Comparison of ENCODE assay signal across 12 mouse cellular contexts in genomic region chr1:172308409-172308808, GRCm38 (mm10). TPM values are rescaled to one million over a fixed set of nuclear protein-coding genes. Genes with fewer than 3 reads are reported as not detected.
DNase-seq lines count a peak whose midpoint lies in the region; ATAC-seq and TF ChIP-seq lines count a peak whose summit lies in the region.
"Had no signal": no experiment of that assay in that cellular context is flagged by ENCODE, and none has a peak within 500 bp of the region (broad histone marks: within the 10 kb centered on the region; RNA-seq: fewer than 3 reads in every experiment).

No protein-coding gene starts in this region.

- TF ChIP-seq CTCF in kidney, postnatal 0 days (IDR thresholded peaks at IDR 0.05; ENCODE audit: low read depth): no peak
- no peak for TF ChIP-seq CTCF in forebrain, postnatal 0 days (IDR thresholded peaks at IDR 0.05; ENCODE audit: low read depth)

- no peaks in the 10 kb centered on the region for H3K36me3 ChIP-seq in kidney, postnatal 0 days (ENCODE audit: insufficient read depth, low read length)
- H3K36me3 ChIP-seq in embryonic facial prominence, embryonic 13.5 days: no peaks in the 10 kb centered on the region
- H3K36me3 ChIP-seq in forebrain, postnatal 0 days (ENCODE audit: insufficient read depth): no peaks in the 10 kb centered on the region
- no peaks in the 10 kb centered on the region for H3K36me3 ChIP-seq in liver, embryonic 15.5 days (replicated peaks)

- 100% methylated on average over 1 of the region's 1 CpGs for whole genome bisulfite sequencing in kidney, postnatal 0 days
- WGBS in embryonic facial prominence, embryonic 13.5 days: 100% methylated on average over 1 of the region's 1 CpGs
- 77% methylated on average over 1 of the region's 1 CpGs for WGBS in forebrain, postnatal 0 days
- WGBS in liver, embryonic 15.5 days (ENCODE audit: insufficient replicate concordance): 75% methylated on average over 1 of the region's 1 CpGs

- DNase-seq in kidney, postnatal 0 days (ENCODE audit: low spot score): no peak
- DNase-seq in kidney, postnatal 14 days: no peak
- DNase-seq in forebrain, postnatal 0 days: no peak
- DNase-seq in heart, adult 8-10 months (ENCODE audit: low spot score): no peak
- no peak for DNase-seq in ovary, postnatal 10 days (ENCODE audit: low spot score)
- DNase-seq: thymus, postnatal 36 days had no signal

- no peak overlapping the region for H3K4me3 ChIP-seq in kidney, postnatal 0 days (replicated peaks; ENCODE audit: low read depth, low read length)
- H3K4me3 ChIP-seq in embryonic facial prominence, embryonic 13.5 days: no peak overlapping the region
- H3K4me3 ChIP-seq in forebrain, postnatal 0 days (ENCODE audit: low read depth, low read length): no peak overlapping the region
- H3K4me3 ChIP-seq in liver, embryonic 15.5 days (replicated peaks): no peak overlapping the region

- 0 out of 2 replicates have a peak, but pooled peaks cover 13% of the 10 kb centered on the region for H3K4me1 ChIP-seq in kidney, postnatal 0 days (replicated peaks; ENCODE audit: insufficient read depth, low read length)
- H3K4me1 ChIP-seq in embryonic facial prominence, embryonic 13.5 days: peaks cover 31% of the 10 kb centered on the region
- H3K4me1 ChIP-seq in forebrain, postnatal 0 days (ENCODE audit: insufficient read depth): peaks cover 11% of the 10 kb centered on the region; the same call in 1 of the 2 replicates
- peaks cover 65% of the 10 kb centered on the region for H3K4me1 ChIP-seq in liver, embryonic 15.5 days (replicated peaks)

- no peaks in the 10 kb centered on the region for H3K27me3 ChIP-seq in kidney, postnatal 0 days (ENCODE audit: insufficient read depth, low read length)
- no peaks in the 10 kb centered on the region for H3K27me3 ChIP-seq in embryonic facial prominence, embryonic 13.5 days
- H3K27me3 ChIP-seq in forebrain, postnatal 0 days (ENCODE audit: insufficient read depth, low read length): no peaks in the 10 kb centered on the region
- H3K27me3 ChIP-seq in liver, embryonic 15.5 days: peaks cover 14% of the 10 kb centered on the region; the same call in 1 of the 2 replicates

- no peak overlapping the region for H3K9ac ChIP-seq in kidney, postnatal 0 days (ENCODE audit: low read depth, low read length)
- no peak overlapping the region for H3K9ac ChIP-seq in embryonic facial prominence, embryonic 13.5 days
- H3K9ac ChIP-seq in forebrain, postnatal 0 days: no peak overlapping the region
- no peak overlapping the region for H3K9ac ChIP-seq in liver, embryonic 15.5 days

- peak overlapping the region; percentile 47; the same call in 1 of the 2 replicates for H3K27ac ChIP-seq in kidney, postnatal 0 days
- H3K27ac ChIP-seq in embryonic facial prominence, embryonic 13.5 days: 0 out of 2 replicates have a peak overlapping the region, but pooled peaks have one; percentile 33
- H3K27ac ChIP-seq in forebrain, postnatal 0 days (ENCODE audit: low read depth, low read length): peak overlapping the region; percentile 57; the same call in 1 of the 2 replicates
- peak overlapping the region; percentile 45; the same call in 1 of the 2 replicates for H3K27ac ChIP-seq in liver, embryonic 15.5 days (replicated peaks)

- no peak overlapping the region for H3K4me2 ChIP-seq in kidney, postnatal 0 days (ENCODE audit: low read length)
- no peak overlapping the region for H3K4me2 ChIP-seq in embryonic facial prominence, embryonic 13.5 days
- no peak overlapping the region for H3K4me2 ChIP-seq in forebrain, postnatal 0 days (ENCODE audit: low read depth)
- no peak overlapping the region for H3K4me2 ChIP-seq in liver, embryonic 15.5 days

- no peak for ATAC-seq in kidney, postnatal 0 days (replicated peaks; ENCODE audit: low FRiP score, low read depth)
- ATAC-seq in embryonic facial prominence, embryonic 13.5 days (ENCODE audit: insufficient number of reproducible peaks, insufficient read depth, low FRiP score, low TSS enrichment, low read depth): no peak
- peak; percentile 1; the same call in 1 of the 2 replicates for ATAC-seq in forebrain, postnatal 0 days
- ATAC-seq in liver, embryonic 15.5 days (ENCODE audit: insufficient read depth): no peak
- ATAC-seq: activated CD4-positive, CD25-positive, alpha-beta regulatory T cell, adult 4 months had no signal

- no peaks in the 10 kb centered on the region for H3K9me3 ChIP-seq in kidney, postnatal 0 days (replicated peaks; ENCODE audit: low read length)
- no peaks in the 10 kb centered on the region for H3K9me3 ChIP-seq in embryonic facial prominence, embryonic 13.5 days
- H3K9me3 ChIP-seq in forebrain, postnatal 0 days (ENCODE audit: low read length): no peaks in the 10 kb centered on the region
- no peaks in the 10 kb centered on the region for H3K9me3 ChIP-seq in liver, embryonic 15.5 days (replicated peaks)

RNA-seq across cellular contexts. Expression of gene Atp1a2, which starts 10.5 kb away (rescaled TPM):
- 1.6 and 2.0 TPM in 2 replicates for polyA plus RNA-seq in kidney, postnatal 0 days (2015; fragmentation: Nextera tagmentation; extraction: Ambion mirVana)
- polyA plus RNA-seq in embryonic facial prominence, embryonic 13.5 days (2015; fragmentation: Nextera tagmentation; extraction: Ambion mirVana): 1.9 and 2.5 TPM in 2 replicates
- total RNA-seq in forebrain, postnatal 0 days (2014; rRNA removed): 213 and 294 TPM in 2 replicates
- polyA plus RNA-seq in forebrain, postnatal 0 days (2015; fragmentation: Nextera tagmentation; extraction: Ambion mirVana): 54.4 and 75.2 TPM in 2 replicates
- 0.39 and 0.40 TPM in 2 replicates for polyA plus RNA-seq in liver, embryonic 15.5 days (2015; fragmentation: Nextera tagmentation; extraction: Ambion mirVana)
- total RNA-seq in heart, adult 8-10 months (2022): 100 to 1,000 TPM; 457 to 541 (median 497) TPM
- total RNA-seq: megakaryocyte, adult 5-6 weeks had no signal

RNA-seq across cellular contexts. Expression of gene Kcnj9, which starts 20.7 kb away (rescaled TPM):
- 0.03 and 0.06 TPM in 2 replicates for polyA plus RNA-seq in kidney, postnatal 0 days (2015; fragmentation: Nextera tagmentation; extraction: Ambion mirVana)
- 0.07 TPM in 1 of 2 replicates, not detected in the other for polyA plus RNA-seq in embryonic facial prominence, embryonic 13.5 days (2015; fragmentation: Nextera tagmentation; extraction: Ambion mirVana)
- total RNA-seq in forebrain, postnatal 0 days (2014; rRNA removed): 7.5 and 8.6 TPM in 2 replicates
- 2.9 and 4.8 TPM in 2 replicates for polyA plus RNA-seq in forebrain, postnatal 0 days (2015; fragmentation: Nextera tagmentation; extraction: Ambion mirVana)
- polyA plus RNA-seq in liver, embryonic 15.5 days (2015; fragmentation: Nextera tagmentation; extraction: Ambion mirVana): 0.03 TPM in 1 of 2 replicates, not detected in the other
- total RNA-seq in heart, adult 8-10 months (2022): not detected
- total RNA-seq: megakaryocyte, adult 5-6 weeks had no signal
- polyA plus RNA-seq: heart, embryonic 16.5 days had no signal

RNA-seq across cellular contexts. Expression of gene Kcnj10, which starts 32.6 kb away (rescaled TPM):
- polyA plus RNA-seq in kidney, postnatal 0 days (2015; fragmentation: Nextera tagmentation; extraction: Ambion mirVana): 3.3 and 4.2 TPM in 2 replicates
- polyA plus RNA-seq in embryonic facial prominence, embryonic 13.5 days (2015; fragmentation: Nextera tagmentation; extraction: Ambion mirVana): 0.06 TPM in 2 replicates
- 3.2 and 4.1 TPM in 2 replicates for total RNA-seq in forebrain, postnatal 0 days (2014; rRNA removed)
- polyA plus RNA-seq in forebrain, postnatal 0 days (2015; fragmentation: Nextera tagmentation; extraction: Ambion mirVana): 1.4 and 2.9 TPM in 2 replicates
- 0.09 and 0.12 TPM in 2 replicates for polyA plus RNA-seq in liver, embryonic 15.5 days (2015; fragmentation: Nextera tagmentation; extraction: Ambion mirVana)
- under 1 TPM; 0.11 to 0.23 (median 0.16) TPM for total RNA-seq in heart, adult 8-10 months (2022)

RNA-seq across cellular contexts. Expression of gene Igsf8, which starts 47.0 kb away (rescaled TPM):
- 39.0 and 43.0 TPM in 2 replicates for polyA plus RNA-seq in kidney, postnatal 0 days (2015; fragmentation: Nextera tagmentation; extraction: Ambion mirVana)
- 46.9 and 49.8 TPM in 2 replicates for polyA plus RNA-seq in embryonic facial prominence, embryonic 13.5 days (2015; fragmentation: Nextera tagmentation; extraction: Ambion mirVana)
- 117 and 136 TPM in 2 replicates for total RNA-seq in forebrain, postnatal 0 days (2014; rRNA removed)
- 110 and 113 TPM in 2 replicates for polyA plus RNA-seq in forebrain, postnatal 0 days (2015; fragmentation: Nextera tagmentation; extraction: Ambion mirVana)
- 17.9 and 23.1 TPM in 2 replicates for polyA plus RNA-seq in liver, embryonic 15.5 days (2015; fragmentation: Nextera tagmentation; extraction: Ambion mirVana)
- total RNA-seq in heart, adult 8-10 months (2022): 10 to 100 TPM in 3 of 4 experiments, 1 to 10 TPM in 1; 9.8 to 12.2 (median 11.5) TPM

RNA-seq across cellular contexts. Expression of gene Atp1a4, which starts 50.2 kb away (rescaled TPM):
- not detected in 2 replicates for polyA plus RNA-seq in kidney, postnatal 0 days (2015; fragmentation: Nextera tagmentation; extraction: Ambion mirVana)
- not detected in 2 replicates for polyA plus RNA-seq in embryonic facial prominence, embryonic 13.5 days (2015; fragmentation: Nextera tagmentation; extraction: Ambion mirVana)
- not detected in 2 replicates for total RNA-seq in forebrain, postnatal 0 days (2014; rRNA removed)
- not detected in 2 replicates for polyA plus RNA-seq in forebrain, postnatal 0 days (2015; fragmentation: Nextera tagmentation; extraction: Ambion mirVana)
- polyA plus RNA-seq in liver, embryonic 15.5 days (2015; fragmentation: Nextera tagmentation; extraction: Ambion mirVana): 0.02 TPM in 1 of 2 replicates, not detected in the other
- not detected for total RNA-seq in heart, adult 8-10 months (2022)
- total RNA-seq: layer of hippocampus, postnatal 10 days; megakaryocyte, adult 5-6 weeks had no signal
- polyA plus RNA-seq: activated CD4-positive, CD25-positive, alpha-beta regulatory T cell, adult 4 months had no signal

Comparison
In these comparisons a context has a peak if more than half of its experiments do, and no peak if none do; other contexts are left out.
1. RNA of gene Atp1a2, which starts 10.5 kb away (polyA plus RNA-seq): 54.4 to 75.2 TPM in forebrain, postnatal 0 days; 1.9 to 2.5 TPM in embryonic facial prominence, embryonic 13.5 days, 1.6 to 2.0 TPM in kidney, postnatal 0 days and 0.39 to 0.40 TPM in liver, embryonic 15.5 days; every median in the first group is over 10 times any median in the second.
2. Peak in every context shown above with its lines, with median percentiles within 50 percentile points of each other: H3K27ac ChIP-seq.